Mouse (Mus musculus) naive thymus-derived CD4-positive, alpha-beta T cell, adult 2 months (primary cell): ENCODE measurements around the gene Fmc1.
"Not testable (repeated sequence)": the region's sequence is repeated elsewhere in the genome, so short reads cannot be mapped to it uniquely, and the experiment has no call there.

ENCODE experiments used
- DNase-seq: peaks from one replicate; pipeline ENCODE4 v3.0.0-alpha.2; 2011; ENCODE audit warnings: low read depth

Fmc1 gene

DNA sequence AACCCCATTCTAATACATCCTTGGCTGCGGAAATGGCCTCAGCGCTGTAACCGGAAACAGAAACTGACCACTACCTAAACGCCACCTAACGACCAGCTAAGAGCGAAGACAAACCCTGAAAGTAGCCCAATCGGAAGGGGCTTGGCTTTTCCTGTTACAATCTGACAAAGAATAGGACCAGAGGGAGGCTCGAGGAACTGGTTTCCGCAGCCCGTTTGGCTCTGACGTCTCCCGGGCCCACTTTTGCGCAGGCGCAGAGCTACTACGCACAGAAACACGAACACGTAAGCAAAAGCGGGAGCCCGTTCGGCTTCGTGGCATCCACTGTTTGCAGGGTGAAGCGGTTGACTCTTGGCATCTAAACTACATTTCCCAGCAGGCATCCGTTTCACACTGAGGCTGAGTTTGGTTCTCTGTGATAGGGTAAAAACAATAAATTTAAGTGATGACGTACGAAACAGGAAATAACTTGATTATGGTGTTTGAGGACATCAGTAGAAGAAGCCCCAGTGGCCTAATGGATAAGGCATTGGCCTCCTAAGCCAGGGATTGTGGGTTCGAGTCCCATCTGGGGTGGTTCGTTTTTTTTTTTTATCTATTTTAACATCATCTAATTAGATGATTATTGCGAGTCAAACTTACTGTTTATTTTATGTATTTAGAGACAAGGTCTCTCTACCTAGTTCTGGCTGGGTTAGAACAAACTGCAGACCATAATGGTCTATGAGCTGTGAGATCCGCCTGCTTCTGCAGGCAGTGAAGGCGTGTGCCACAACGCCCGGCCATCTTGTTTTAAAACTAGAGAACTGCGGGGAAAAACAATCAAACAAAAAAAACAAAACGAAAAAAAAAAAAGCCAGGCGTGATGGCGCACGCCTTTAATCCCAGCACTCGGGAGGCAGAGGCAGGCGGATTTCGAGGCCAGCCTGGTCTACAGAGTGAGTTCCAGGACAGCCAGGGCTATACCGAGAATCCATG is at the start of gene Fmc1:
Gene Fmc1, plus strand, starts transcription at position 75 of the 978 bp plus-strand sequence.
- DNase-seq, result peak; percentile 100

DNA sequence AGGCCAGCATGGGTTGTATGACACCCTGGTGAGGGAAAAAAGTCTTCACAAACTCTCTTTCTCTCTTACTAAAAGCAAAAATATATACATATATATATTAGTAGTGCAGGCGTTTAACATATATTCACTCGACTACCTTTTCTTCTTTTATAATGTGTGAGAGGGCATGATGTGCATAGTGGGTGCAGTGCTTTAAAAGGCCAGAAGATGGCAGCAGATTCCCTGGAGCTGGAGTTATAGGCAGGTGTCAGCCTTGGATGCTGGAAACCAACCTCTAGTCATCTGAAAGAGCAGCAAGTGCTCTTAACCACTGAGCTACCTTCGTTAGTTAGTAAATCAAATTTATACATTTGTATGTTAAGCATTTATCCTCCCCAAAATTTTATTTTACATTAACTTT is 40.8 kb upstream of the Fmc1 start:
- peak; percentile 76 for DNase-seq

DNA sequence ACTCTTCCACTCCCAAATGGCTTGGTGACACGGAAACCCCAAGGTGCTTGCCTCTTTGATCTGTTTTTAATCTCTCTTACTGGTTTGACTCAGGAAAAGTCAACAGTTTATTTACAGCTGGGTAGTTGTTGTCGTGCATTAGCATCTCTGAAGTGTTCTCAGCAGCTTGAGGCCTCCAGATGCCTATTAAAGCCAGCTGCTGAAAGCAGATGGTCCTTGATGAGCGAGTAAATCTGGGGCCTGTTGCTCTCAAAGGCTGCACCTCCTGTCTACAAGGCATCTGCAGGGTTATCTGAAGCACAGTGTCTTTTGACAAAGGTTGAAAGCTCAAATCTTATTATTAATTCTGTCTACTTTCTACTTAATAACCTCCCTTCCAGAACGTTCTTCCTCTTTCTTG is 37.7 kb upstream of the Fmc1 start:
- DNase-seq, result no peak

DNA sequence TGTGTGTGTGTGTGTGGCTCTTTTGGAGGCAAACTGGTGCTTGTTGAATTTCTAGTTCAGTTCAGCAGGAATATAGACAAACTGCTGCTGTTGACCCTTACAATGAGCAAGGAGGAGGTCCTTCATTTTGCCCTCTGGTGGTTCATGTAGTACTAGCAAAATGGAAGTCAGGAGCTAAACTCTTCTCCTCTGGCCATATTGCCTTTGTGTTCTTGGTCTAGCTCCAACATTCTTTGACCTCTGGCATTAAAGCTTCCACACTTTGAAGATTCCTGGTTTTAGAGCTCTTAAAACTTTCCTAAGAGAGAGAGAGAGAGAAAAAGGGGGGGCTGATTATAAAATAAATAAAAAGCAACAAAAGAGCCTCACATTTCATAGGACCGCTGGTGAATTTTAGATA is 21.2 kb upstream of the Fmc1 start:
- DNase-seq, result no peak

DNA sequence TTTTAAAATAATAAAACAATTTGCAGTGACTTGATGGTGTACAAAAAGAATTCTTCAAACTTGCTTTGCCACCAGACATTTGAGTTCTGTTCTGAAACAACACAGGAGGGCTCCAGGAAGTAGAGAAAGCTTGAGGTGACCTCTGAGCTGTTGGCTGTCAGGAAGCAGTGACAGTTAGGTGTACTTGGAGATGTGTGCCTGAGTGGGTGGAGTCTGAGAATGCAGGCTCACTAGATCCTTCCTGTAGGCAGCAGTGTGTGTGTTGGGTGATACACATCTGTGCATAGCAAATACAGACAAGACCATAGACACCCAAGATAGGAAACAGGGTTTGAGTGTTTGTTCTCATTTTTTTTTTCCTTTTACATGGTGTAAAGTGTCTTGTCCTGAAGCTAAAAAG is 20.5 kb upstream of the Fmc1 start:
- DNase-seq, result peak; percentile 50

DNA sequence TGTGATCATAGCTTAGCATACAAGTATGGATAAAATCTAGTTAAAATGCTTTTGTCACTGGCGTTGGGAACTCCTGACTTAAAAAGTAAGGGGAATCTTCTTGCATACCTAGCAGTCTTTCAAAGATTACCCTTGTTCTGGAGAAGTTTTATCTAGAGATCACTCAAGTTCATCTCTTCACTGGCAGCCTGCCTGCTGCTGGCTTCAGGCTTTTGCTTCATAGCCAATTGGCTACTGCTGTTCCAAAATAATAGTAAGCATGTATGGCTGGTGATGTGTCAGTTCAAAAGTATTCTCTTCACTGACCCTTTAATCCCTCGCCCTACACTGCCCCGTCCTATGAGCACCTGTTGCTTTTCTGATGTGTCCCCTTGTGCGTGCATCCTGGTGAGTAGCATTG is 18.1 kb upstream of the Fmc1 start:
- no peak for DNase-seq

DNA sequence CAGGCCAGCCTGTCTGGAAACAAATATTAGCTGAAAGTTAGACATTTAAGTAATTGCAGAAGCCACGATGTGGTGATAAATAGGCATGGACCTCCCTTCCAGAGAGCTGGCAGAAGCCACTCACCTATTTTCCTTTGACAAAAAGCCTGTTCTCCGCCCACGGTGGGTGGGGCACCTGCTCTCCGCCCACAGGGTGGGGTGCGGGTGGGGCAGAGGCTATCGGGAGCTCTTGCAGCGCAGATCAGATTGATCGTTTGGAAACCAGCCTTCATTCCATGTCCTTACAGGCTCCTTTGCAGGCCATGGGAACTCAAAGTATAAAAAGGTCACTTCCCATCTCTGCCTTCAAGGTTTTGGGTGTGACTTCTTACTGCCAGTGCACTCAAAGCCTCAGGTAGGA is 9.5 kb upstream of the Fmc1 start:
- no peak for DNase-seq

DNA sequence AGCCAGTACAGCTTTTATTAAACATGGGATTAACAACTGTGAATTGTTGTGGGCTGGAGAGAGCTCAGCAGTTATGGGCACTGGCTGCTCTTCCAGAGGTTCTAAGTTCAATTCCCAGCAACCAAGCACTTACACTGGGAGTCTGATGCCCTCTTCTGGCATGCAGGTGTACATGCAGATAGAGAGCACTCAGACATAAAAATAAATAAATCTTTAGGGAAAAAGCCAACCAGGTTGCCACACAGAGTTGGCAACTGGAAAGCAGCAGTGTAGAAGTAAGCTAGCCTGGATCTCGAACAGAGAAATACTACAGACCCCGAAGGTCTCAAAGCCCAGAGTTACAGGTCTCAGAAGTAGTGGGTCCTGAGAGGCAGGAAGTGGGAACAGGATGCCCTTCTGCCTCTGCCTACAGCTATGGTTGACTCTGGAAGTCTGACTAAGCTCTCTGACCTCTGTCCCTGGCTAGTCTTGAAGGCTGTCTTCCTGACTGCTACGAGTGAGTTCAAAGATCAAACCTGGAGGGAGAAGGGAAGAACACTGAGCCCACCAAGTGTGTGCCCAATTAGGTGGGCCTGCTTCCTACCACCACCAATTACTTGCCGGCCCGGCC is 2.0 kb upstream of the Fmc1 start:
- DNase-seq, result peak; percentile 67

DNA sequence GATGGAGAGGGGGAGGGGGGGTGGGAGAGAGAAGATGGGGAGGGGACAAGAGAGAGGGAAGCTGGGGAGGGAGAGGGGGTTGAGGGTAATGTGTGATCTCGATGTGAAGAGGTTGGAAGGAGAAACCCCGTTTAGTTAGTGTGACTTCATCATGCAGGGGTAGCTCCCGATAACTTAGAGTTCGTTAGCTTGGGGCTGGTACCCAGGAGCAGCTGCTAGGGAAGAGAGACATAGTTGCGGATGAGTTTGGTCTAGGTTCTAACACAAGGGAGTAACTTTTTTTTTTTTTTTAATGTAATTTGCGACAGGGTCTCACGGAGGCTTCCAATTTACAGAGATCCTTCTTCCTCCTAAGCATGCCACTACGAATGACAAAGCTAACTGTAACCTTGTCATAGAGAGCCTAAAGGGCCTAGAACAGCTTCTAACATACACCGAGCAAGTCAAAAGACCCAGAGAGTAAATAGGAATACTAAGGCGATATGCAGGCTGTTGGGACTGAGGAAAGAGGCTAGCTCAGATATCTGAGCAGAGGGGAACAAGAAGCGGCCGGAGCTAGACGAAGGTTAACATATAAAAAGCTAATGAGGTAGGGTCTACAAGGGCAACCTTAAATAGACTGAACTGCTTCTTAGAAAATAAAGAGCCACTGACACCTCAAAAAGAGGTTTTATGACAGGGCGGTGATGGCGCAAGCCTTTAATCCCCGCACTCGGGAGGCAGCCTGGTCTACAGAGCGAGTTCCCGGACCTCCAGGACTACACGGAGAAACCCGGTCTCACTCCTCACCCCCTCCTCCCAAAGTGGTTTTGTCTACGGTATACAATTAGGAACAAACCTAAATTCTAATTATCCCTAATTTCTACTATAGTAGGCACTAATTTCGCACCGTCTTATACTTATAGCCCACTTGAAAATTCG is 542 bp upstream of the Fmc1 start:
- no peak for DNase-seq

DNA sequence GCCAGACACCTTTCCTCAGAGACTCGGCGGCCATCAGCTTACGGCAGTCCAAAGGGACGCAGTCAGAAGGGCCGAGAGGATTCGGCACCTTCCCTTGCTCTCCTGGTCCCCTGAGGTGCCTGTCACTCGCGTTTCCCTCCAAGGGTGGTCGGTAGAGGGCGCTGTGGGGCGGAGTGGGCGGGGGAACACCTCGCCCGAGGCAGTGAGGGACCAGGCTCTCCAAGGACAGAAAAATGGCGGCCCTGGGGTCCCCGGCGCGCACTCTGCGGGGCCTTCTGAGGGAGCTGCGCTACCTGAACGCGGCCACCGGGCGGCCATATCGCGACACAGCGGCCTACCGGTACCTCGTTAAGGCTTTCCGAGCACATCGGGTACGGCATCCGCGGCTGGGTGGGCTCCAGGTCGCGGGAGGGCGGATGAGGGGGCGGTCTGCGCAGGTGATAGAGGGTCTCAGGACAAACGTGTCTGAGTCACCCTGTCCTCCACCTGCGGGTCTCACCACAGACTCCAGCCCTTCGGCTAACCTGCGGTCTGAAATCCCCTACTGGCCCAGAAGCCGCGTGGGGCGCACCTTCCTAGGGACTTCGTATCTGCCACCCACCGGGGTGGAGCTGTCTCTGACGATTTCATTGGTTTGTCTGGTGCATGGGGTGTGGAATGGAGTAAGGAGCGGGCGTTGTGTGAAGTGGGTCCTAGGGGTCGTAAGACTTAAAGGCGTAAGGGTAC is 1.5 kb downstream of the Fmc1 start:
- peak; percentile 98 for DNase-seq

DNA sequence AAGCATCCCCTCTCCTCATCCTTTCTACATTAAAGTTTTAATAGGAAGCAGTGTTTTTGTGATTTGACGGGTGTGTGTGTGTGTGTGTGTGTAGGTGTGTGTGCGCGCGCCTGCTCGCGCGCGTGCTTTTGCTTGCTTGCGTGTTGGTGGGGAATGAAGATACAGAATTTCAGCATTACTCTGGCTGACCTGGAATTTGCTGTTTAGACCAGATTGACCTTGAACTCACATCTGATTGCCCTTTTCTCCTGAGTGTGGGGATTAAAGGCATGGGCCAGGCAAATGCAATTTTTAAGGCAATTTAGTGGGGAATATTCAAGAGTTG is 2.0 kb downstream of the Fmc1 start:
- no peak for DNase-seq

DNA sequence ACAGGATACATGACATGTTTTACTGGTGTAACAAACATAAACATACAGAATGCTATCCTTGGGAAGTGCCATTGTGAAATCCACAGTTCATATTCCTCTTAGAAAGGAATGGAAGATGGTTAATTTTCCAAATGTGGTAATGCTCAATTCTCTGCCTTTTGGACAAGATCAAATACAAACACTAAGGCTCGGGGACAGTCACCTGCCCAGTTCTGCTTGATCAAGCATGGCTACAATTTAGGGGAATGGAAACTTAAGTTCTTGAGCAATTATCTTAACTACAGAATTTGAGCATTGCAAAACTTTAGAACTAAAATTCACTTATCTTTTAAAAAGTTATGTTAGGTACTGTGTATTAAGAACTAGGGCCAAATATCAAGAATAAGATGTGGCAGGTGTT is 2.5 kb downstream of the Fmc1 start:
- DNase-seq, result no peak

DNA sequence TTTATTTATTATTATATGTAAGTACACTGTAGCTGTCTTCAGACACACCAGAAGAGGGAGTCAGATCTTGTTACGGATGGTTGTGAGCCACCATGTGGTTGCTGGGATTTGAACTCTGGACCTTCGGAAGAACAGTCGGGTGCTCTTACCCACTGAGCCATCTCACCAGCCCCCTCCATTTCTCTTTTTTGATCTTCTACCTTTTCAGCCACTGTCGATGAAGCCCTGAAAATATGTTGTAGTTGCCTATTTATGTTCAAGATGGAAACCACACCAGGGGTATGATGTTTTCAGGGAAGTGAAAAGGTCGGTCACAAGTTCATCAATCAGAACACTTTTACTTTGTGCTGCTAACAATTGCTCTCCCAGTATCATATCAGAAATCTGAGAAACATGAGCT is 10.8 kb downstream of the Fmc1 start:
- DNase-seq, result not testable (repeated sequence)

DNA sequence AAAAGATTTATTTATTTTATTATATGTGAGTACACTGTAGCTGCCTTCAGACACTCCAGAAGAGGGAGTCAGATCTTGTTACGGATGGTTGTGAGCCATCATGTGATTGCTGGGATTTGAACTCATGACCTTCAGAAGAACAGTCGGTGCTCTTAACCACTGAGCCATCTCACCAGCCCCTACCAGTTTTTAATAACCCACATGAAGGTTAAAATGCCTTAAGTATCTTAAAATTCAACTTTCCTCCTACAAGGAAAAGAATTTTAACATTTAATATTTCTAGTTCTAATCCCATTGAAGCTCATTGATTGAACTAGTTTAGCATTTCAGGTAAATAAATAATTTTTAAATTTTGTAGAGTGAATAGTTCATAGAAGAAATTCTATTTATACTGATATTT is 13.7 kb downstream of the Fmc1 start:
- not testable (repeated sequence) for DNase-seq

DNA sequence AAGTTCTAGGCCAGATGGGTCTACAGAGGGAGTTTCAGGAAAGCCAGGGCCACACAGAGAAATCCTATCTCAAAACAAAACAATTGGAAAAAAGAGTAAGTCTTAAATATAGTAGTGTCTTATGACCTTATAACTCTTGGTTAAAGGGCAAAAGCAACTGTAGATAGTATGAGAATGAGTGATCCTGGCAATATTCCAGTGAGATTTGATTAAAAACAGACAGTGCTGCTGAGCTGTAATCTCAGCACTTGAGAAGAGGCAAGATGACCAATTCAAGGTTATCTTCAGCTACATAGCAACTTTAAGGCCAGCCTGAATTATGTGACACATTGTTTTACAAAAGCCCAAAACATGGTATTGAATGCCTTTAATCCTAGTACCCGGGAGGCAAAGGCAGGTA is 14.4 kb downstream of the Fmc1 start:
- no peak for DNase-seq

DNA sequence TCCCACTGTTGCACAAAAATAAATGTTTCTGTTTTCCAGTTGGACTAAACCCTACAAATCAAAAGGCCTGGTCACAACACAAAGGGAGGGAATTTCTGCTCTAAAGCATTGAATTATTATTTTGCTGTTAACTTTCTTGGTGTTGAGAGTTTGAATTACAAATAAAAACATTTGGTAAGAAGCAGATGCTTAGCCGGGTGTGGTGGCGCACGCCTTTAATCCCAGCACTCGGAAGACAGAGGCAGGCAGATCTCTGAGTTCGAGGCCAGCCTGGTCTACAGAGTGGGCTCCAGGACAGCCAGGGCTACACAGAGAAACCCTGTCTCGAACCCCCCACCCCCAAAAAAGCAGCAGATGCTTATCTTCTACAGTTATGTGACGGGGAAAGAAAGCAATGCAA is 15.3 kb downstream of the Fmc1 start:
- not testable (repeated sequence) for DNase-seq

DNA sequence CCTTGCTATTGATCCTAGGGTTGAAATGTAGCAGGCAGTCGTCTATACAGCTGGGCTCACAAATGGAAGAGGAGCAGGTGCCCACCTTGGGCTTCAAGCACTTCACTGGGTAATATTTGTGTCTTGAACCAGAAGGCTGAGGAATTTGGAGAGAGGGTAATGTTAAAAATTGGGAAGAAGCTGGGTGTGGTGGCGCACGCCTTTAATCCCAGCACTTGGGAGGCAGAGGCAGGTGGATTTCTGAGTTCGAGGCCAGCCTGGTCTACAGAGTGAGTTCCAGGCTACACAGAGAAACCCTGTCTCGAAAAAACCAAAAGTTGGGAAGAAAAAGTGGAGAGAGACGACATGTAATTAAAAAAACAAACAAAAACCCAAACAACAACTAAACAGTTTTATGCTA is 16.5 kb downstream of the Fmc1 start:
- DNase-seq, result not testable (repeated sequence)

DNA sequence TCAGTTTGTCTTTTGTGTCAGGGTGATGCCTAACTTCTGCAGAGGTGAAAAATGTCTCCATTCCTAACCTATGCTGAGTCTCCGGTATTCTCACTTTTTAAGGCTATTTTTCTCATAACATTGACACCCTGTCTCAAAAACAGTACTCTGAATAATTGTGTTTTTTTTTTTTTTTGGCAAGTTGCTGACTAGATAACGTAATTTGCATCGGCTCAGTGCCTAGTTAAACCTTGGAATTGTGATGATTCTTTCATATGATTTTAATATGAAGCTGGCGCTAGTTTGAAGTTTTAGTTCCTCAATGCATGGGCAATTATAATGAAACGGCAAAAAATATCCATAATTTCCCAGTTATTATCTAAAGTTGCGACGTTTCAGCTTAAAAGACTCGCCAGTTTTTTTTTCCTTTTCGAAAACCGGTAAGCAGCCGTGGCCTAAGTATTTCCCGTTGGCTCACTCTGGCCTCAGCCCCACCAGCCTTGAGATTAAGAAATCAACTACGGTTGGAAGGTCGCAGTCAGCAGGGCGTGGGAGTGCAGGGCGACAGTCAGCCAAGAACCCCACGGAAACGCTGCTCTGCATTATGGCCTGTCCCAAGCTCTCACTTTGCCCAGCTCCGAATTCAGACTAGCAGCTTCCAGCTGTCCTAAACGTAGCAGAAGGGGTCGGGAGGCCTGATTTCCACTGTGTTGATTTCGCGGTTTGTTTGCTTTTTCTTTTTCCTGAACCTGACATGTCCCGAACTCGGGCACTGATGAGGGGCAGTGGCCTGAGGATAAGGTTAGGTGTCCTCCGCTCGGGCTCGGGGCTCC is 17.2 kb downstream of the Fmc1 start:
- no peak for DNase-seq

DNA sequence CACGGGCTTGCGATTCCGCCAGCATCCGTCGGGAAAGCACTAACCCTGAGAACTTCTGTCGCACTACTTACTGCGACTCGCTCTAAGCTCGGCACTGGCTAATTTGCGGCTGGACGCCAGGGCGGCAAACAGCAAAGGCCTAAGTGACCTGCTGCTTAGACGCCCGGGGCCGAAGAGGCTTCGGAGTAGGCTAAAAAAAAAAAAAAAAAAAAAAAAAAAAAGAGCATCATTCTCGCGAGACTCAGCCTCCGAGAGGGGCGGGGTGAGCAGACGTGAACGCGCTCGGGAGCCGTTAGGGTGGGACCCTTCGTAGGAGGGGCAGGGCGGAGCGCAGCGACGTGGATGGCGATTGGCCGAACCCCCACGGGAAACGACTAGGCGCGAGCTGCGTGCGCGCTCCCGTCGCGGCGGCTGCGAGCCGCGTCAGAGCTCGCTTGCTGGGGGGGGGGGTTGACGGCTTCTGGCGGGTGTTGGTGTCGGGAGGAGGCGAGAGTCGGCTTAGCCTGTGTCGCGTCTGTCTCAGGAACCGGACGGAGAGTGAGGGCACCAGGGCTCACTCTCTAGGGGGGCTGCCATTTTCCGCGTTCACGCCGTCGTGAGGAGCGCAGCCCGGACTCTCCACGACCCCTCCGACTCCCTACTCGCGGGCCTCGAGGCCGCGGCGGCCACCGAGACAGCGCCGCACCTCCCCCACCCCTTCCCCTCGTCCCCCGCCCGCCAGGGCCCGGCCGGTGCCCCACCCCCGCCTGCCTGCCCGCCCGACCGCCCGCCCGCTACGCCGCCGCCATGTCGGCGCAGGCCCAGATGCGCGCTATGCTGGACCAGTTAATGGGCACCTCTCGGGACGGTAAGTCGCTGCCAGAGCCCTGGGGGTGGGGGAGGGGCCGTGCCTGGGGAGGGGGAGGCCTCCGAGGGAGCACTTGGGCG is 18.0 kb downstream of the Fmc1 start, which contains the start of gene Luc7l2:
Gene Luc7l2, plus strand, starts transcription at position 273 of the 927 bp plus-strand sequence.
- peak; percentile 98 for DNase-seq
